Mouse (Mus musculus) spleen, embryonic (tissue): ENCODE data around the gene Sema4b.

Experiments used
- CTCF ChIA-PET: fragments of 350-600 bp; sonication (Branson Sonifier 250); formaldehyde crosslinking; loops from one replicate; lab custom pipeline; 2022; lab: Charles Lee

The Sema4b gene

DNA sequence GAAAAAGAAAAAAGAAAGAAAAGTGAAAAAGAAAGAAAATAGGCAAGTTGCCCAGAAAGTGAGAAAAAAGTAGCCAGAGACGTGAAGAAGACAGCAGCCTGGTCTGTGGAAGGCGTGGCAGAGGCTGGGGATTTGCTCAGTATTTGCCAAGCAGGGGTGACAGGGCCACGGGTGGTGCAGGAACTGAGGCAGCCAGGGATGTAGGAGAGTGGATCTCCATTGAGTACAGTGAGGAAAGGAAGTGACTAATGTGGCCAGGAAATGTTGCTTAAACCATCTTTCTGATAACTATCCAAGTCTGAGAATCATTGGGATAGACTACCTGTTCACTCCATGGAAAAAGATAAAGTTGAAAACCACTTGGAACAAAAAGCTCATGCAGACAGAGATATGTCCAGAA is 10.5 kb upstream of the Sema4b start:
- CTCF ChIA-PET = no interaction called here

DNA sequence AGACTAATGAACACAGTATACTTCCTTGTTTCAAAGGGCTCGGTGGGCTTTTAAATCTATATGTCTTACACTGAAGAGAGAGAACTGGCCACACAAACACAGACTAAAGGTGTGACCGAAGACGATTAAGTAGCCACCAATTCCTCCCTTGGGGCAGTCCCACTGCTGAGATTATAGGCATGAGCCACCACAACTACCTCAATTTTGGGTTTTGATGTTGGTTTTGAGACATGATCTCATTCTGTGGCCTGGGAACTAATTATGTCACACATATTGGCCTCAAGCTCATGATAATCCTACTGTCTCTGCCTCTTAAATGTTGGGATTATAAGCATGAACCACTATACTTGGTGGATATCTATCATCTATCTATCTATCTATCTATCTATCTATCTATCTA is 9.2 kb upstream of the Sema4b start:
- CTCF ChIA-PET = interaction anchor here (0.7 kb wide), 2 partner anchors 31 to 69 kb away, joined by 3 to 11 read pairs; partner anchors contain the start of gene Ttll13

DNA sequence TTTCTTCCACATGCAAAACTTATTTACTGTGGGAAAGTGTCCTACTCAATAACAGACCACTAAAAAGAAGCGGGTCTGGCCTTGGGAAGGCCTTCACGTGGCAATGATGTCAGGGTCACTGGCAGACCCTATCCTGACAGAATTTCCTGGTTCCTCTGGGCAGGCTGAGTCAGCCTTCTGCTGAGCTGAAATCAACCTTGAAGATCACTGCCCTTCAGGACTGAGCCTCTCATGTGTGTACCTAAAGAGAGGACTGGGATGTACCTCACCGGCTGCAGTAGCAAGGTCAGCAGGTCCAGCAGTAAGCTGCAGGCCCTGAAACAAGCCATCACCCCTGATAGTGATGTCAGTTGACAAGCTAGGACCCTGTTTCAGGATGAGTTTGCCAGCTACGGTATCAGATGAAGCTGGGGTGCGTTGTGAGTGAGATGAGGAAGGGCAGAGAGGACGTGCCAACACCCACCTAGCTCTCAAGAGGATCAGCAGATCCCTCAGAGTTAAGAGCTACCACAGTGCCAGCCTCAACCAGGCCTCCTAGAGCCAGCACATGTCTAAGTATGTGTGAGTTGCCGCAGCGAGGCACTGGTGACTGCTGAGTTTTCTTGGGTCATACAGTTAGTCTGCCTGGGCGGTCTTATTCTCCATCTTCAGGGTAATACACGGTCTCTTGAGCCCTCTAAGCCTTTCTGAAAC is 8.5 kb upstream of the Sema4b start:
- CTCF ChIA-PET = no interaction called here

- CTCF ChIA-PET = interaction anchor here (0.6 kb wide), 1 partner anchor 148 kb away, joined by 4 read pairs; no protein-coding TSS in a partner anchor
Measured at GRCm38 (mm10) chr7:80179327-80179726, 7.3 kb upstream of the Sema4b start.

GRCm38 (mm10) chr7:80179790-80180189 is 6.9 kb upstream of the Sema4b start:
- CTCF ChIA-PET = no interaction called here

GRCm38 (mm10) chr7:80180202-80180601 is 6.4 kb upstream of the Sema4b start:
- CTCF ChIA-PET = interaction anchor here (0.8 kb wide), 1 partner anchor 21 kb away, joined by 3 read pairs; no protein-coding TSS in a partner anchor

- CTCF ChIA-PET = interaction anchor here (0.6 to 0.8 kb wide), 2 partner anchors 20 to 112 kb away, joined by 3 read pairs; no protein-coding TSS in a partner anchor
Measured at GRCm38 (mm10) chr7:80181078-80181477, 5.6 kb upstream of the Sema4b start.

GRCm38 (mm10) chr7:80182139-80182538 is 4.5 kb upstream of the Sema4b start:
- CTCF ChIA-PET = no interaction called here

- CTCF ChIA-PET = no interaction called here
Measured at GRCm38 (mm10) chr7:80183466-80183865, 3.2 kb upstream of the Sema4b start.

DNA sequence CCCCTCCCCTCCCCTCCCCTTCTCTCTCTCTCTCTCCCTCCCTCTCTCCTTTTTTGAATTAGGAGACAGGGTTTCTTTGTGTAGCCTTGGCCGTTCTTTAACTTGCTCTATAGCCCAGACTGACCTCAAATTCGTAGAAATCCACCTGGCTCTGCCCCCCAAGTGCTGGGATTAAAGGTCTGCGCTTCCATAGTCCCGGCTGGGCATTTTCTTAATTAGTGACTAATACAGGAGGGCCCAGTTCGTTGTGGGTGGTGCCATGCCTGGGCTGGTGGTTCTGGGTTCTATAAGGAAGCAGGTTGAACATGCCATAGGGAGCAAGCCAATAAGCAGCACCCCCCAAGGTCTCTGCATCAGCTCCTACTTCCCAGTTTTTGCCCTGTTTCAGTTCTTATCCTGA is 2.7 kb upstream of the Sema4b start:
- CTCF ChIA-PET = no interaction called here

GRCm38 (mm10) chr7:80184551-80184950 is 2.1 kb upstream of the Sema4b start:
- CTCF ChIA-PET = no interaction called here

DNA sequence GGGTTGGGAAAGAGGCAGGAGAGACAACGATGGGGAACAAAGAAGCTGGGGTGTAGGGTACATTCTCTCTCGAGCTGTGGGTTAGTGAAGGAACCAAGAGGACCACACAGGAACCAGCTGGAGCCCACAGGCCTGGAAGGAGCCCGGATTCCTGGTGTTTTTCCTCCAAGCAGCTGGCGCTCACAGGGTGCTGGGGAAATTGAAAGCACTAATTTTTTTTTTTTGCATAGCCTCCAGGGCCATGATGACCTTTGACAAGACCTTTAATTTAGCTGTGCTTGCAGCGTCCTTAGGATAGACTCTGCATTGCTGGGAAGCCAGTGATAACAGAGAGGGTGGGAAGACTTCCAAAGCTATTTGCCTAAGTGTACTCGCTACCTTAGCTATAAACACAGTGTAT is 1.7 kb upstream of the Sema4b start:
- CTCF ChIA-PET = no interaction called here

GRCm38 (mm10) chr7:80186021-80186420 is 620 bp upstream of the Sema4b start:
- CTCF ChIA-PET = no interaction called here

DNA sequence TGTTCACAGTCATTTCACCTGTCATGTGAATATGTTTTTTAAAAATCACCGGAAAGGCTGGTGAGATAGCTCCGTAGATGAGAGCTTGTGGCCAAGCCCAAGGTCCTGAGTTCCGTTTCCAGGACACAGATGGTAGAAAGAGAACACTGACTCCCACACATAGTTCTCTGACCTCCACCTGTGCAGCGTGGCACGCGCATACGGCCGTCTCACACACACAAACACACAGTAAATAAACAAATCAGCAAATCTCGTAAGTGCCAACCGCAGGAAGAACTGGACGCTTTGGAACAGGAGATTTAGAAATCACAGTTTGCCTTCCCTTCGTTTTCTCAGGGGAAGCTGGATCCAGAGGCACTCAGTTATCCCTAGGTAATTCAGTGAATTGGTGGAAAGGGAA is 860 bp downstream of the Sema4b start:
- CTCF ChIA-PET = interaction anchor here (1.2 kb wide), 1 partner anchor 12 kb away, joined by 4 read pairs; no protein-coding TSS in a partner anchor

DNA sequence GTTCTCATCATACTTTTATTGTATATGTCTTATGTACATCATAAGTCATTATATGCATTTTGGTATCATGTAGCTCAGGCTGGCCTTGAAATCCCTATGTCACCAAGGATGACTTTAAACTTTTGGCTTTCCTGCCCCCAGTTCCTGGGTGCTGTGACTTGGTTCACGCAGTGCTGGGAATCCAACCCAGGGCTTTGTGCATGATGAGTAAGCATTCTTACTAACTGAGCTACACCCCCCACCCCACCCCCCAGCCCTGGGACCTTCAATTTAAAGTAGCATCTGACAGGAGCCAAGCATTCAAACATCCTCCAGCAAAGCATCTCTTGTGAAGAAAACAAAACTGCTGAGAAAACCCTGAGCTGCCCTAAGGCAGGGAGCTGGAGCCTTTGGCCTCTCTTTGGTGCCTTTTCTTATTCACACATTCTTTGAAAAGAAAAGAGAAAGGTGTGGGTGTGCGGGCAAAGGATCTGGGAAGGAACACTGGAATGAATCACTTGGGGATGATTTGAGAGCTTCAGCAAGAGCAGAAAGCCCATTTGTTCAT is 2.0 kb downstream of the Sema4b start:
- CTCF ChIA-PET = interaction anchor here (1.4 kb wide), 1 partner anchor 24 kb away, joined by 3 read pairs; no protein-coding TSS in a partner anchor

DNA sequence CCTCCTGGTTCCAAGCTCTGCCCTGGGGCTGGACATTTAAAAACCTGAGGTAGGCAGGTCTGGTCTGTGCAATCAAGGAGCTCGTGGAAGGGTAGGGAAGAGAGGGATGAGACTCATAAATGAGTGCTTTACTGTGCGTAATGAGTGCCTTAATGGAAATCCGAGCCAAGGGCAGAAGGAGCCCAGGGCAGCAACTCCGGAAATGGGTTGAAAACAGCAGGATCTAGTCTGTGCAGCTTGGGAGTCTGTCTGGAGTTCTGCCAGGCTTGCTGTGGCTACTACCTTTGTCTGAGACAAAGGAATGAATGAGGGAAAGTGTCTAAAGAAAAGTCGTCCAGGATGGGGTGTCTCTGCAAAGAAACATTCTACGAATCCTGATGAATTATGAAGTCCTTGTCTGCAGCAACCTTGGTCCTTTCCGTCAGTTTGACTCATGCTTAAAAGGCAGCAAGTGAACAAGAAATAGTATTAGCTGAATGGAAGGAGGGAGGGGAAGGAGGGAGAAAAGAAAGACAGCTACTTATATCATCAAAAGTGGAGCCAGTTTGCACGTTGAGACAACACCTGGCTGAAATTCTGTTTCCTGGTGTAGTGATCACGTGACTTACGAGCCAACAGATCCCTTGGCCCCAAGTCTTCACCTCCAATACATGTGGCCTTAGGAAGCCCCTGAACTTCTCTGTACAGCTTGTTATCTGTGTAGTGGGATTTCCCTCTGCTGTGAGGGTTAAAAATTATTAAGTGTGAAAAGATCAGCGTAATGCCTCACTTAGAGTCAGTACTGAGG is 2.7 kb downstream of the Sema4b start:
- CTCF ChIA-PET = interaction anchor here (1.4 kb wide), 1 partner anchor 23 kb away, joined by 3 read pairs; no protein-coding TSS in a partner anchor

DNA sequence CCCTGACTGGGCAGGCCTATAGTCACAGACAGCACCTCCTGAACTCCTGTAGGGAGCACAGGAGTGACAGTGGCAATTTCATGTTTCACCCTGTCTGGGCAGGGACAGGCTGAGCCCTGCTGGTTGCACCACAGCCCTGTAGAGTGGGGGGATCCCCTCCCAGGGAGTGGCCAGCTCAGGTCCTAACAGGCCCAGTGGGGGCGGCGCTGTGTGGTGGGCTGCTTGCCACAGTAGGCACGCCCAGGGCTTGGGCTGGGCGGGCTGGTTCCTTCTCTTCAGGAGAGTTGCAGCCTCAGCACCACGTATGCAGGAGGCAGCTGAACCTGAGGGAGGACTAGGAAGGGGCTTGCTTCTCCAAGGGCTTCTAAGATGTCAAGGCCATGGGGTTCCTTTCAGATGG is 4.8 kb downstream of the Sema4b start:
- CTCF ChIA-PET = interaction anchor here (0.6 to 2.1 kb wide), 4 partner anchors 21 to 49 kb away, joined by 3 to 8 read pairs (median 6); no protein-coding TSS in a partner anchor

GRCm38 (mm10) chr7:80192226-80193061 is 5.8 kb downstream of the Sema4b start:
- CTCF ChIA-PET = interaction anchor here (2.1 kb wide), 1 partner anchor 20 kb away, joined by 8 read pairs; no protein-coding TSS in a partner anchor

GRCm38 (mm10) chr7:80193941-80194739 is 7.5 kb downstream of the Sema4b start:
- CTCF ChIA-PET = interaction anchor here (0.6 kb wide), 1 partner anchor 19 kb away, joined by 4 read pairs; no protein-coding TSS in a partner anchor

DNA sequence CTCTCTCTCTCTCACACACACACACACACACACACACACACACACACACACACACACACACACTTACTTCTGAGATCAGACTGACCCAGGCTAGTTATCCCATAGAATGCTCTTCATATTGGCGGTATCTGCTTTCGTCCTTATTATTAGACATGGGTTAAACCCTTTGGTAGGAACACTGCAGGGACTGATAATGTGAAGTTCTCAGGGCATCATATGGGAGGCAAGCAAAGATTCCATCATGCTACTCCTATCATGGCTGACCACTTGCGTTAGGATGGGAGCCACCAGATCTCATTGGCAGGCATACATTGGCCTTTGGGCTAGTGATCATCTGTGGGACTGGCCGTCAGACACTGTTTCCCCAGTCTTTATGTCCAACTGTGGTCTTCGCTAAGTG is 8.5 kb downstream of the Sema4b start:
- CTCF ChIA-PET = no interaction called here
